Comparison of ENCODE assay signal across 11 mouse cellular contexts in genomic region chr15:97376081-97376742, GRCm38 (mm10).
A peak's percentile ranks its signal among the peaks of the same experiment; 100 is the strongest.
DNase-seq lines count a peak whose midpoint lies in the region; ATAC-seq and TF ChIP-seq lines count a peak whose summit lies in the region.
"Had no signal": no experiment of that assay in that cellular context is flagged by ENCODE, and none has a peak within 500 bp of the region (broad histone marks: within the 10 kb centered on the region; RNA-seq: fewer than 3 reads in every experiment).

No protein-coding gene starts in this region.

- H3K9me3 ChIP-seq in kidney, embryonic 16.5 days (ENCODE audit: low read length) = no peaks in the 10 kb centered on the region
- H3K9me3 ChIP-seq in CH12.LX (replicated peaks; ENCODE audit: low read length) (no peaks in the 10 kb centered on the region), ES-E14 (ENCODE audit: control insufficient read depth, insufficient read depth, low read depth, low read length) (no peaks in the 10 kb centered on the region)
- H3K9me3 ChIP-seq in intestine, embryonic 15.5 days = no peaks in the 10 kb centered on the region
- H3K9me3 ChIP-seq: embryonic facial prominence, embryonic 13.5 days had no signal

- TF ChIP-seq RAD21 in CH12.LX (IDR thresholded peaks at IDR 0.05; ENCODE audit: low read depth, low read length) = no peak

- TF ChIP-seq CTCF in CH12.LX (conservative IDR thresholded peaks at IDR 0.05 in 1 of 2, IDR thresholded peaks at IDR 0.05 in 1 of 2; ENCODE audit: low read depth in 2 of 2, low read length in 2 of 2) = no peak

- H3K4me1 ChIP-seq in kidney, embryonic 16.5 days (ENCODE audit: insufficient read depth, low read length) = peaks cover 33% of the 10 kb centered on the region
- peaks cover 15 to 35% of the 10 kb centered on the region in 2 experiments for H3K4me1 ChIP-seq in CH12.LX (ENCODE audit: control insufficient read depth in 1 of 2, insufficient read depth in 2 of 2)
- peaks cover 19 to 21% of the 10 kb centered on the region in 2 experiments for H3K4me1 ChIP-seq in ES-E14 (ENCODE audit: control insufficient read depth in 2 of 2, insufficient read depth in 2 of 2, low read length in 2 of 2, poor library complexity in 1 of 2)
- peaks cover 16% of the 10 kb centered on the region for H3K4me1 ChIP-seq in intestine, embryonic 15.5 days (replicated peaks)

- no peak for TF ChIP-seq EP300 in CH12.LX (IDR thresholded peaks at IDR 0.05; ENCODE audit: low read length)

- ATAC-seq in kidney, embryonic 16.5 days (ENCODE audit: low FRiP score, low TSS enrichment) = peak; percentile 7; the same call in 1 of the 2 replicates
- ATAC-seq in intestine, embryonic 15.5 days = peak; percentile 55
- ATAC-seq in megakaryocyte, adult 5-6 weeks (ENCODE audit: poor library complexity, severe bottlenecking) = no peak
- ATAC-seq: hindbrain, embryonic 16.5 days; Patski had no signal

- peak overlapping the region; percentile 44; the same call in 1 of the 2 replicates for H3K9ac ChIP-seq in kidney, embryonic 16.5 days (replicated peaks; ENCODE audit: low read length)
- peak overlapping the region; percentile 99 for H3K9ac ChIP-seq in CH12.LX (ENCODE audit: insufficient read depth, low read depth)
- H3K9ac ChIP-seq in ES-E14 (ENCODE audit: insufficient read depth, low read depth, low read length, poor library complexity, severe bottlenecking) = peak overlapping the region; percentile 73
- no peak overlapping the region for H3K9ac ChIP-seq in intestine, embryonic 15.5 days
- H3K9ac ChIP-seq: embryonic facial prominence, embryonic 13.5 days had no signal

- H3K27me3 ChIP-seq in kidney, embryonic 16.5 days (ENCODE audit: insufficient read depth, low read length) = no peaks in the 10 kb centered on the region
- H3K27me3 ChIP-seq in CH12.LX (replicated peaks) = no peaks in the 10 kb centered on the region
- no peaks in the 10 kb centered on the region for H3K27me3 ChIP-seq in intestine, embryonic 15.5 days (replicated peaks)
- H3K27me3 ChIP-seq: Patski had no signal

- in situ Hi-C loops in CH12.LX (cut with MboI; ENCODE audit: low pct_ligation_motif_present, low pct_unique_long_range_greater_than_20kb, low sequenced_read_pairs) = no loop called here
- in situ Hi-C loops in ES-E14 (cut with MboI; ENCODE audit: low sequenced_read_pairs in 2 of 2, unreplicated experiment in 2 of 2) = no loop called here

- dilution Hi-C loops in CH12.LX (cut with MboI; ENCODE audit: extremely low pct_ligation_motif_present, extremely low pct_unique_long_range_greater_than_20kb, low sequenced_read_pairs) = no loop called here

- 30% methylated on average over 7 of the region's 7 CpGs for WGBS in kidney, embryonic 16.5 days
- WGBS in intestine, embryonic 15.5 days = 31% methylated on average over 7 of the region's 7 CpGs

- peak overlapping the region; percentile 46; the same call in 1 of the 2 replicates for H3K4me2 ChIP-seq in kidney, embryonic 16.5 days (replicated peaks; ENCODE audit: low read depth, low read length)
- peak overlapping the region; percentile 79 for H3K4me2 ChIP-seq in CH12.LX (ENCODE audit: insufficient read depth, low read depth, poor library complexity, severe bottlenecking)
- peak overlapping the region; percentile 52 for H3K4me2 ChIP-seq in intestine, embryonic 15.5 days (replicated peaks)

- no peak for TF ChIP-seq POLR2A in CH12.LX (IDR thresholded peaks at IDR 0.05; ENCODE audit: low read depth, low read length)

- no peak for DNase-seq in kidney, postnatal 14 days
- DNase-seq in CH12.LX (ENCODE audit: extremely low read depth) (no peak), ES-E14 (ENCODE audit: low read depth, low spot score) (peak; percentile 83)
- DNase-seq in cerebellum, adult 9-10 months = no peak

- H3K36me3 ChIP-seq in kidney, embryonic 16.5 days (ENCODE audit: insufficient read depth, low read length) = no peaks in the 10 kb centered on the region
- H3K36me3 ChIP-seq in CH12.LX (replicated peaks in 1 of 2; ENCODE audit: control insufficient read depth in 1 of 2, insufficient read depth in 1 of 2, low read length in 1 of 2) (peaks cover 12 to 35% of the 10 kb centered on the region in 2 experiments), ES-E14 (ENCODE audit: control insufficient read depth, insufficient read depth, low read length, poor library complexity, severe bottlenecking) (peaks cover 9% of the 10 kb centered on the region)
- no peaks in the 10 kb centered on the region for H3K36me3 ChIP-seq in intestine, embryonic 15.5 days
- H3K36me3 ChIP-seq: embryonic facial prominence, embryonic 13.5 days had no signal

- 0 out of 2 replicates have a peak overlapping the region, but pooled peaks have one; percentile 29 for H3K27ac ChIP-seq in kidney, embryonic 16.5 days (ENCODE audit: low read length)
- peak overlapping the region; percentile 54 for H3K27ac ChIP-seq in CH12.LX (ENCODE audit: insufficient read depth, low read depth)
- peak overlapping the region; percentile 85 for H3K27ac ChIP-seq in ES-E14 (ENCODE audit: insufficient read depth, low read depth, low read length, poor library complexity, severe bottlenecking)
- H3K27ac ChIP-seq in intestine, embryonic 15.5 days = no peak overlapping the region
- H3K27ac ChIP-seq: embryonic facial prominence, embryonic 13.5 days had no signal

- no peak overlapping the region for H3K4me3 ChIP-seq in kidney, embryonic 16.5 days (ENCODE audit: low read length)
- H3K4me3 ChIP-seq in CH12.LX (replicated peaks in 1 of 3; ENCODE audit: low read depth in 2 of 3, low read length in 2 of 3, poor library complexity in 1 of 3) (peak overlapping the region; percentile 36 to 58 (median 48)), ES-E14 (ENCODE audit: insufficient read depth in 1 of 2, low read depth in 1 of 2, low read length in 2 of 2, poor library complexity in 1 of 2, severe bottlenecking in 1 of 2) (peak overlapping the region; percentile 66 to 78)
- peak overlapping the region; percentile 15; the same call in 1 of the 2 replicates for H3K4me3 ChIP-seq in intestine, embryonic 15.5 days (replicated peaks)
- H3K4me3 ChIP-seq: embryonic facial prominence, embryonic 13.5 days; myocyte had no signal

- peaks cover 65% of the 10 kb centered on the region for H3K79me2 ChIP-seq in CH12.LX (replicated peaks; ENCODE audit: control insufficient read depth, extremely low read depth, insufficient read depth, poor library complexity, severe bottlenecking)

TF ChIP-seq in CH12.LX, 34 proteins besides CTCF, POLR2A, EP300 and RAD21:
- TF ChIP-seq MXI1 (IDR thresholded peaks at IDR 0.05; ENCODE audit: low read depth, low read length) (no peak), POLR2AphosphoS2 (IDR thresholded peaks at IDR 0.05; ENCODE audit: low read depth, low read length) (0 out of 2 replicates have a peak, but pooled peaks have one; percentile 40), CHD1 (IDR thresholded peaks at IDR 0.05; ENCODE audit: low read depth, low read length) (peak; percentile 89)

TF ChIP-seq in ES-E14, 5 proteins besides CTCF, POLR2A, EP300 and RAD21:
- TF ChIP-seq HCFC1 (IDR thresholded peaks at IDR 0.05; ENCODE audit: borderline replicate concordance, insufficient read depth, low read length) (no peak; the same call in 1 of the 2 replicates), ZNF384 (IDR thresholded peaks at IDR 0.05; ENCODE audit: low read depth, low read length) (no peak), ZC3H11A (IDR thresholded peaks at IDR 0.05; ENCODE audit: borderline replicate concordance, low read depth, low read length) (no peak), CHD2 (IDR thresholded peaks at IDR 0.05; ENCODE audit: low read depth, low read length) (no peak), MAFK (IDR thresholded peaks at IDR 0.05; ENCODE audit: insufficient read depth, low read depth, low read length) (no peak)
